Mouse (Mus musculus): Measurements from ENCODE around the gene Car3. TPM values are rescaled to one million over a fixed set of nuclear protein-coding genes. Genes with fewer than 3 reads are reported as not detected.
A peak's percentile ranks its signal among the peaks of the same experiment; 100 is the strongest.

The Car3 gene
- polyA plus RNA-seq, 1 experiment from 2014 or later: 6.8 TPM

DNA sequence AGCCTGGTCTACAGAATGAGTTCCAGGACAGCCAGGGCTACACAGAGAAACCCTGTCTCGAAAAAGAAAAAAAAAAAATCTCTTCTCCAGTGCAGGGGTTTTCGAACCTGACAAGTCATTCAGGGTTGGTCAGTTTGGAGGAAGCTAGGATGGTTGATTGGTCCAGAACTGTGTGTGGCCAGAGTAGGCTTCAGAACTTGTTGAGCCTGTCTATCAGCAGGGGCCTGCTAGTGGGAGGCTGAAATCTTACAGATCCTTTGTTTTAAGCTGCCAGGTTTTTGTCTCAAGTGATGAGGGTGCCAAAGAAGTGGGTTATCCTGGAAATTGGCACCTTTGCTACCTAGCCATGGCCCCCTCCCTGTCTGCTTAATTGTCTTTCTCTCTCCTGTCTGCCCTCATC is 25.8 kb downstream of the Car3 start:
- H3K27me3 ChIP-seq (replicated peaks): no peaks in the 10 kb centered on the region
- H3K36me3 ChIP-seq: no peaks in the 10 kb centered on the region
- peak overlapping the region; percentile 74 for H3K4me2 ChIP-seq
- peak overlapping the region; percentile 83 for H3K4me3 ChIP-seq
- WGBS: 55% methylated on average over 2 of the region's 2 CpGs
- no peaks in the 10 kb centered on the region for H3K9me3 ChIP-seq
- no peak for ATAC-seq (ENCODE audit: extremely low read depth, insufficient number of reproducible peaks, low FRiP score, low TSS enrichment)
- H3K27ac ChIP-seq (replicated peaks): peak overlapping the region; percentile 48
- no peak overlapping the region for H3K9ac ChIP-seq
- H3K4me1 ChIP-seq: peaks cover 19% of the 10 kb centered on the region

DNA sequence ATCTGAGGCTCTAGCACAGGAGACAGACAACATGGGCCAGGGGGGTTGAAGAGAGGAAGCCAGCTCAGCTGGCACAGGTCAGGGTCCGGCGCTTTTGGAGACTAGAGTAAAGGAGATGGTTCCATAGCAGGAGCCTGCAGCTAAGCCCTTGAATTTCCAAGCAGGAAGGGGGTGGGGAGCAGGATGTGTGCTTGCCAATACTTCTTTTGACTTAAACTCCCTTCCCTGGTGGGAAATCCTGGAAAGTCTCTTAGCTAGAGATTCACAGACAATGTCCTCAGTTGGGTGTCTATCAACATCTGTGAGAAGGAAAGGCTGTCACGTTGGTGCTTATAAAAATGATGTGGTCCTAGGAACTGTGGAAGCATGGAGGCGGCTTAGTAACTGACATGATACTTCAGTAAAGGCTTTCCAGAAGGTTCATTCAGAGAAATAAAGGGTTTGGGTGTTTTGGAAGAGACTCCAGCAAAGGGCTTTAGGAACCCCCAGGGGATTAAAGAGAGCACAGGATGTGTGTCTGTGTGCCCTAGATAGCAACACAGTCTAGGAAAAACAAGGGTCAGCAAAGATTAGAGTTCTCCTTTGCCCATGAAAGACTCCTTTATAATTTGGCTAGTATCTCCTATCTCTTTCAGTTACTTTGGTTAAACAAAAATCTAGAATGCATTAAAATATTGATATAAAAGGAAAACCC is 26.6 kb downstream of the Car3 start:
- ATAC-seq (ENCODE audit: extremely low read depth, insufficient number of reproducible peaks, low FRiP score, low TSS enrichment): no peak
- 35% methylated on average over 4 of the region's 4 CpGs for WGBS
- Histone ChIP-seq H3K4me1 (peaks cover 19% of the 10 kb centered on the region), H3K36me3 (no peaks in the 10 kb centered on the region), H3K27me3 (replicated peaks) (no peaks in the 10 kb centered on the region), H3K9me3 (no peaks in the 10 kb centered on the region), H3K27ac (replicated peaks) (peak overlapping the region; percentile 48), H3K9ac (peak overlapping the region; percentile 13; the same call in 1 of the 2 replicates), H3K4me3 (peak overlapping the region; percentile 83), H3K4me2 (peak overlapping the region; percentile 74)

DNA sequence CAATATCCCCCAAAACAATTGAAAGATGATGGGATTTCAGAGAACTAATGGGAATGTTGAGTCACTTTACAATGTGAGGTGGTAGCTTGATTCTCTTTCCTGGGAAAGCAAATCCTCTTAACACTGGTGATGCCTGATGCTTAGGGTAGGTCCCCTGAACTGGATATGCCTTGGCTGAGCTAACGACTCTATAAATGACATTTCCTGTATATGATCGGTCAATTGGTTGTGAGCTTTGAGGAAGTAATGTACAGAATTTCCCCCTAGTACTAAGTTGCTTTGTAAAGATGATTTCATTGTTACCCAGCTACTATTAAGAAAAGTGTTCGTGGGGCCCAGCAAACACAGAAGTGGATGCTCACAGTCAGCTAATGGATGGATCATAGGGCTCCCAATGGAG is 29.7 kb downstream of the Car3 start:
- H3K9me3 ChIP-seq: no peaks in the 10 kb centered on the region
- WGBS: 78% methylated on average over 3 of the region's 3 CpGs
- H3K4me1 ChIP-seq: peaks cover 14% of the 10 kb centered on the region
- no peak overlapping the region for H3K9ac ChIP-seq
- H3K4me3 ChIP-seq: no peak overlapping the region
- H3K27ac ChIP-seq (replicated peaks): no peak overlapping the region
- no peaks in the 10 kb centered on the region for H3K27me3 ChIP-seq (replicated peaks)
- ATAC-seq (ENCODE audit: extremely low read depth, insufficient number of reproducible peaks, low FRiP score, low TSS enrichment): no peak
- H3K36me3 ChIP-seq: peaks cover 7% of the 10 kb centered on the region
- peak overlapping the region; percentile 24; the same call in 1 of the 2 replicates for H3K4me2 ChIP-seq

DNA sequence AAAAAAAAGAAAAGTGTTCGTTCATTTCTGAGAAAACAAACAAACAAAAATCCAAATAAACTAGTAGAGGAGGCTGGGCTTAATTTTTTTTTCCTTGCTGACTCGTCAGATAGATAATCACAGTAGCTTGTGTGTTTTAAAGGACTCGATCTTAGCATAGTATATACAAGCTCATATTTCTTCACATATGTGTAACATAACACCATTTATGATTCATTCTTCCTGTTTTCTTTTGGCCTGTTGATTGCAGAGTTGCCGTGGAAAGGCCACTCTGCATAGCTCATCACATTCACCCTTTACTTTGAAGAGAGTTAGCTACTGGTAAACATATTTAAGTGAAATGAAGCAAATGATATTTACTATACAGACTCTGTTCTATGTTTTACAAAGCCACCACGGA is 30.4 kb downstream of the Car3 start:
- Histone ChIP-seq H3K27ac (replicated peaks) (no peak overlapping the region), H3K9ac (no peak overlapping the region), H3K27me3 (replicated peaks) (no peaks in the 10 kb centered on the region), H3K4me1 (peaks cover 14% of the 10 kb centered on the region), H3K9me3 (no peaks in the 10 kb centered on the region), H3K4me2 (no peak overlapping the region), H3K4me3 (no peak overlapping the region), H3K36me3 (peaks cover 13% of the 10 kb centered on the region)
- WGBS: 64% methylated on average over 5 of the region's 5 CpGs
- ATAC-seq (ENCODE audit: extremely low read depth, insufficient number of reproducible peaks, low FRiP score, low TSS enrichment): no peak

DNA sequence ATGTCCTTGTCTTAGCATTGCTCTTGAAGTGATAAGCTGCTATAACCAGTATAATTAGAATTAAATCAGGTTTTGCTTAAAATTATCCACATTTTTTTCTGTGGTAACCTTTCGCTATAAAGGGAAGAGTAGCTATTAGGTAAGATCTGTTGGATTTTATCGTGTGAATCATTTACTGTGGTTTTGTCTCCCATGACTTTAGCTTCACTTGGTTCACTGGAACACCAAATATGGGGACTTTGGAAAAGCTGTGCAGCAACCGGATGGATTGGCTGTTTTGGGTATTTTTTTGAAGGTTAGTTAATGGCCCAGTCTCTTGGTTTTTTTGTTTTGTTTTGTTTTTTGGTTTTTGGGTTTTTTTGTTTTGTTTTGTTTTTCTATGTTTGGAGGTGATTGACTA is 32.0 kb downstream of the Car3 start:
- Histone ChIP-seq H3K9me3 (no peaks in the 10 kb centered on the region), H3K9ac (no peak overlapping the region), H3K27ac (replicated peaks) (no peak overlapping the region), H3K4me2 (no peak overlapping the region), H3K36me3 (peaks cover 27% of the 10 kb centered on the region), H3K4me3 (no peak overlapping the region), H3K27me3 (replicated peaks) (no peaks in the 10 kb centered on the region), H3K4me1 (peaks cover 4% of the 10 kb centered on the region; the same call in 1 of the 2 replicates)
- WGBS: 92% methylated on average over 3 of the region's 3 CpGs
- no peak for ATAC-seq (ENCODE audit: extremely low read depth, insufficient number of reproducible peaks, low FRiP score, low TSS enrichment)

DNA sequence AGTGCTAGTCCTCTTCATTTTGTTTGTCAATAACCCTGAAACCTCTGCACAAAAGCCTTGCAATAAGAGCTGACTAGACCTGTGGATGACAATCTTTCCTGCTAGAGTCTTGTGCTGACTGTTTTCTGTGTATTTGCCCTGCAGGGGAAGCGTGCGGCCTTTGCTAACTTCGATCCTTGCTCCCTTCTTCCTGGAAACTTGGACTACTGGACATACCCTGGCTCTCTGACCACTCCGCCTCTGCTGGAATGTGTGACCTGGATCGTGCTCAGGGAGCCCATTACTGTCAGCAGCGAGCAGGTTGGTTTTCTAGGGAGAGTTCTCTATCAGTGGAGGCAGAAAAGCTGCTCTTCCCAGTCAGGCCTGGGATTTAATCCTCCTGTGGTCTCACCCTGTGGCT is 34.5 kb downstream of the Car3 start:
- H3K27ac ChIP-seq (replicated peaks): no peak overlapping the region
- H3K9ac ChIP-seq: no peak overlapping the region
- no peak overlapping the region for H3K4me2 ChIP-seq
- H3K36me3 ChIP-seq: peaks cover 43% of the 10 kb centered on the region
- H3K27me3 ChIP-seq (replicated peaks): no peaks in the 10 kb centered on the region
- 63% methylated on average over 6 of the region's 6 CpGs for WGBS
- H3K4me3 ChIP-seq: no peak overlapping the region
- ATAC-seq (ENCODE audit: extremely low read depth, insufficient number of reproducible peaks, low FRiP score, low TSS enrichment): no peak
- H3K4me1 ChIP-seq: no peaks in the 10 kb centered on the region
- no peaks in the 10 kb centered on the region for H3K9me3 ChIP-seq

DNA sequence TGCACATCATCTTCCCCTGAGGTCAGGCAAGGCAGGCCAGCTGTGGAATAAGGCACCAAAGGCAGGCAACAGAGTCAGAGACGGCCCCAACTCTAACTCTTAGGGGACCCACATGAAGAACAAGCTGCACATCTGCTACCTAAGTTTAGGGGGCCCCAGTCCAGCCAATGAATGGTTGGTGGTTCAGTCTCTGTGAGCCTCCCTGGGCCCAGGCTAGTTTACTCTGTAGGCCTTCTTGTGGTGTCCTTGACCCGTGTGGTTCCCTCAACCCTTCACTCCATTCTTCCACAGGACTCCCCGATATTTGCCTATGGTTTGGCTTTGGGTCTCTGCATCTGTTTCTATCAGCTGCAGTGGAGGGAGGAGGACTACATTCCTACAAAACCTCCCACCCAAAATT is 40.1 kb downstream of the Car3 start:
- ATAC-seq (ENCODE audit: extremely low read depth, insufficient number of reproducible peaks, low FRiP score, low TSS enrichment): no peak
- no peaks in the 10 kb centered on the region for H3K9me3 ChIP-seq
- 85% methylated on average over 3 of the region's 3 CpGs for WGBS
- H3K27ac ChIP-seq (replicated peaks): no peak overlapping the region
- H3K4me1 ChIP-seq: 0 out of 2 replicates have a peak, but pooled peaks cover 3% of the 10 kb centered on the region
- no peak overlapping the region for H3K4me2 ChIP-seq
- H3K9ac ChIP-seq: no peak overlapping the region
- peaks cover 39% of the 10 kb centered on the region for H3K36me3 ChIP-seq
- H3K27me3 ChIP-seq (replicated peaks): no peaks in the 10 kb centered on the region
- no peak overlapping the region for H3K4me3 ChIP-seq

- ATAC-seq (ENCODE audit: extremely low read depth, insufficient number of reproducible peaks, low FRiP score, low TSS enrichment): no peak
- H3K9me3 ChIP-seq: no peaks in the 10 kb centered on the region
- H3K4me1 ChIP-seq: 0 out of 2 replicates have a peak, but pooled peaks cover 3% of the 10 kb centered on the region
- peaks cover 31% of the 10 kb centered on the region for H3K36me3 ChIP-seq
- H3K9ac ChIP-seq: no peak overlapping the region
- no peak overlapping the region for H3K4me2 ChIP-seq
- H3K4me3 ChIP-seq: no peak overlapping the region
- H3K27me3 ChIP-seq (replicated peaks): no peaks in the 10 kb centered on the region
- H3K27ac ChIP-seq (replicated peaks): no peak overlapping the region
- WGBS: 59% methylated on average over 3 of the region's 3 CpGs
These were observed 40.9 kb downstream of the Car3 start for GRCm38 (mm10) chr3:14904165-14904564.

GRCm38 (mm10) chr3:14907271-14907670 is 44.0 kb downstream of the Car3 start:
- no peak for ATAC-seq (ENCODE audit: extremely low read depth, insufficient number of reproducible peaks, low FRiP score, low TSS enrichment)
- Histone ChIP-seq H3K4me3 (no peak overlapping the region), H3K27ac (replicated peaks) (no peak overlapping the region), H3K4me2 (no peak overlapping the region), H3K9me3 (no peaks in the 10 kb centered on the region), H3K27me3 (replicated peaks) (no peaks in the 10 kb centered on the region), H3K9ac (no peak overlapping the region), H3K36me3 (peaks cover 6% of the 10 kb centered on the region), H3K4me1 (0 out of 2 replicates have a peak, but pooled peaks cover 3% of the 10 kb centered on the region)
- 32% methylated on average over 1 of the region's 1 CpGs for WGBS

DNA sequence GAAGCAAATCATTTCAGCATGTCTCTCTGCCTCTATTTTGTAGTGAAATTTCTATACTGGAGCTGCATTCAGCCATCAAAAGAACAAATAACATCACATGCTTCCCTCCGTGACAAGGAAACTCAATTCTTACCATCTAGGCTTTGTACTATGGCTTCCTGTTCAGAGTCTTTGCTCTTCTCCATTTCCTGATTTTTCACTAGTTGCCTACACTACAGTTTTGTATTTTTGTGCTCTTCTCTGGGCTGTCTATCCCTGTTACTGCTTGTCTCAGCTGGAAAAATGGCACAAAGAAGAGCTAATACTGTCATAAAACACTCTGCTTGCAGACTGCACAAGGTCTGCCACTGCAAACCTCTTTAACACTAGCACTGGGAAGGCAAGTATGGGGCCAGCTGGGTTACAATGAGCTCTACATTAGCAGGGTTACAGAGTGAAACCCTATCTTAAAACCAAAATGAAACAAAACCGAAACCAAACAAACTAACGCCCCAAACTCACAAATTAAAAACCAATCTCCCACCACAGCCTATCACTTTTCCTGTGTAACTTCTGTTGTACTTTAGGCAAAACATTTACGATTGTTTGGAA is 48.8 kb downstream of the Car3 start:
- Histone ChIP-seq H3K4me1 (no peaks in the 10 kb centered on the region), H3K36me3 (no peaks in the 10 kb centered on the region), H3K4me3 (no peak overlapping the region), H3K9ac (no peak overlapping the region), H3K9me3 (no peaks in the 10 kb centered on the region), H3K27ac (replicated peaks) (no peak overlapping the region), H3K4me2 (no peak overlapping the region), H3K27me3 (replicated peaks) (no peaks in the 10 kb centered on the region)
- WGBS: 84% methylated on average over 4 of the region's 4 CpGs
- ATAC-seq (ENCODE audit: extremely low read depth, insufficient number of reproducible peaks, low FRiP score, low TSS enrichment): no peak

GRCm38 (mm10) chr3:14913774-14914173 is 50.5 kb downstream of the Car3 start:
- no peaks in the 10 kb centered on the region for H3K36me3 ChIP-seq
- WGBS: 77% methylated on average over 4 of the region's 4 CpGs
- no peak overlapping the region for H3K9ac ChIP-seq
- H3K27ac ChIP-seq (replicated peaks): no peak overlapping the region
- no peak overlapping the region for H3K4me2 ChIP-seq
- H3K9me3 ChIP-seq: no peaks in the 10 kb centered on the region
- H3K4me1 ChIP-seq: no peaks in the 10 kb centered on the region
- no peaks in the 10 kb centered on the region for H3K27me3 ChIP-seq (replicated peaks)
- ATAC-seq (ENCODE audit: extremely low read depth, insufficient number of reproducible peaks, low FRiP score, low TSS enrichment): no peak
- H3K4me3 ChIP-seq: no peak overlapping the region

- 81% methylated on average over 2 of the region's 2 CpGs for WGBS
- H3K4me1 ChIP-seq: no peaks in the 10 kb centered on the region
- H3K9me3 ChIP-seq: no peaks in the 10 kb centered on the region
- H3K27me3 ChIP-seq (replicated peaks): no peaks in the 10 kb centered on the region
- H3K4me2 ChIP-seq: no peak overlapping the region
- no peak overlapping the region for H3K4me3 ChIP-seq
- H3K36me3 ChIP-seq: no peaks in the 10 kb centered on the region
- no peak overlapping the region for H3K9ac ChIP-seq
- H3K27ac ChIP-seq (replicated peaks): no peak overlapping the region
- ATAC-seq (ENCODE audit: extremely low read depth, insufficient number of reproducible peaks, low FRiP score, low TSS enrichment): no peak
These were observed 52.0 kb downstream of the Car3 start for GRCm38 (mm10) chr3:14915355-14915754.
